ENCODE assay signal across 10 mouse cellular contexts in genomic region chr1:120758172-120758571, GRCm38 (mm10).
DNase-seq lines count a peak whose midpoint lies in the region; ATAC-seq and TF ChIP-seq lines count a peak whose summit lies in the region.
"Had no signal": no experiment of that assay in that cellular context is flagged by ENCODE, and none has a peak within 500 bp of the region (broad histone marks: within the 10 kb centered on the region; RNA-seq: fewer than 3 reads in every experiment).

No protein-coding gene starts in this region.

- no peak overlapping the region for H3K4me2 ChIP-seq in forebrain, embryonic 16.5 days (ENCODE audit: low read length)
- no peak overlapping the region for H3K4me2 ChIP-seq in forebrain, embryonic 11.5 days (ENCODE audit: low read depth, low read length, severe bottlenecking)
- H3K4me2 ChIP-seq in myocyte (ENCODE audit: low read depth): peak overlapping the region; percentile 79

- no peaks in the 10 kb centered on the region for H3K27me3 ChIP-seq in forebrain, embryonic 16.5 days (replicated peaks; ENCODE audit: control insufficient read depth, insufficient read depth, low read length)
- H3K27me3 ChIP-seq in forebrain, embryonic 11.5 days (ENCODE audit: control insufficient read depth, insufficient read depth, low read length): no peaks in the 10 kb centered on the region
- no peaks in the 10 kb centered on the region for H3K27me3 ChIP-seq in myocyte (ENCODE audit: control insufficient read depth, insufficient read depth, insufficient read length)

- DNase-seq in forebrain, embryonic 11.5 days (ENCODE audit: low spot score): no peak
- DNase-seq in gastrocnemius, postnatal 25 days: peak; percentile 78
- peak; percentile 88 to 91 for DNase-seq in heart, postnatal 10 days
- DNase-seq in ovary, adult 18-20 months (ENCODE audit: low spot score): no peak
- DNase-seq in left cerebral cortex, adult 18-20 months (ENCODE audit: low spot score in 2 of 2): no peak
- no peak for DNase-seq in frontal cortex, postnatal 14 days (ENCODE audit: low spot score in 2 of 2)
- DNase-seq: retina, postnatal 1 day had no signal

- H3K4me1 ChIP-seq in forebrain, embryonic 16.5 days (replicated peaks; ENCODE audit: control insufficient read depth, insufficient read depth, low read length): no peaks in the 10 kb centered on the region
- H3K4me1 ChIP-seq in forebrain, embryonic 11.5 days (replicated peaks; ENCODE audit: control insufficient read depth, insufficient read depth, low read length): no peaks in the 10 kb centered on the region

- 73% methylated on average over 7 of the region's 7 CpGs for WGBS in forebrain, embryonic 16.5 days
- WGBS in forebrain, embryonic 11.5 days: 79% methylated on average over 7 of the region's 7 CpGs

- TF ChIP-seq POLR2A in myocyte (IDR thresholded peaks at IDR 0.05; ENCODE audit: insufficient read length, low read depth): no peak

- 0 out of 2 replicates have a peak, but pooled peaks have one; percentile 15 for ATAC-seq in forebrain, embryonic 16.5 days
- ATAC-seq in forebrain, embryonic 11.5 days (replicated peaks; ENCODE audit: low FRiP score): no peak

- intact Hi-C loops in heart, postnatal 10 days (cut with DNase I): loop anchor here (5.0 kb wide), 1 partner anchor 156 kb away; the partner anchor contains the start of gene En1

- no peak overlapping the region for H3ac ChIP-seq in myocyte (ENCODE audit: control insufficient read depth, insufficient read length)

- no peak overlapping the region for H3K9ac ChIP-seq in forebrain, embryonic 16.5 days (replicated peaks; ENCODE audit: low read depth, low read length)
- no peak overlapping the region for H3K9ac ChIP-seq in forebrain, embryonic 11.5 days (ENCODE audit: low read length)
- H3K9ac ChIP-seq: liver, embryonic 14.5 days had no signal

- no peak overlapping the region for H3K27ac ChIP-seq in forebrain, embryonic 16.5 days (ENCODE audit: low read length)
- H3K27ac ChIP-seq in forebrain, embryonic 11.5 days (ENCODE audit: low read depth, low read length): no peak overlapping the region
- H3K27ac ChIP-seq: liver, embryonic 14.5 days had no signal

- H3K9me3 ChIP-seq in forebrain, embryonic 16.5 days (ENCODE audit: control insufficient read depth, low read length): no peaks in the 10 kb centered on the region
- no peaks in the 10 kb centered on the region for H3K9me3 ChIP-seq in forebrain, embryonic 11.5 days (ENCODE audit: control insufficient read depth, low read length)

- no peak overlapping the region for H3K4me3 ChIP-seq in forebrain, embryonic 16.5 days (replicated peaks; ENCODE audit: low read length)
- no peak overlapping the region for H3K4me3 ChIP-seq in forebrain, embryonic 11.5 days (ENCODE audit: low read depth, low read length)
- H3K4me3 ChIP-seq in myocyte: no peak overlapping the region

- no peaks in the 10 kb centered on the region for H3K36me3 ChIP-seq in forebrain, embryonic 16.5 days (ENCODE audit: control insufficient read depth, insufficient read depth)
- H3K36me3 ChIP-seq in forebrain, embryonic 11.5 days (ENCODE audit: control insufficient read depth, insufficient read depth, low read length): no peaks in the 10 kb centered on the region
- no peaks in the 10 kb centered on the region for H3K36me3 ChIP-seq in myocyte (ENCODE audit: control insufficient read depth, insufficient read depth)

- H3K79me2 ChIP-seq in myocyte (ENCODE audit: control insufficient read depth, insufficient read depth): no peaks in the 10 kb centered on the region

TF ChIP-seq in myocyte, 11 proteins besides CTCF, POLR2A, EP300 and RAD21:
- no peak for TF ChIP-seq POLR2AphosphoS2 (IDR thresholded peaks at IDR 0.05; ENCODE audit: insufficient read length, low read depth)
- TF ChIP-seq USF1 (IDR thresholded peaks at IDR 0.05; ENCODE audit: low read depth): no peak
- no peak for TF ChIP-seq SRF (IDR thresholded peaks at IDR 0.05; ENCODE audit: control insufficient read depth, insufficient read length, low read depth)
- TF ChIP-seq MYOD1 (IDR thresholded peaks at IDR 0.05; ENCODE audit: control insufficient read depth in 1 of 3, insufficient read length in 2 of 3, low read depth in 2 of 3): no peak
- no peak for TF ChIP-seq MYOG (IDR thresholded peaks at IDR 0.05; ENCODE audit: control insufficient read depth in 1 of 3, insufficient read depth in 1 of 3, insufficient read length in 2 of 3, low read depth in 2 of 3)
- TF ChIP-seq CEBPB (IDR thresholded peaks at IDR 0.05; ENCODE audit: insufficient read depth, poor library complexity, severe bottlenecking): no peak
- no peak for TF ChIP-seq E2F4 (IDR thresholded peaks at IDR 0.05; ENCODE audit: insufficient read depth)
- no peak for TF ChIP-seq MAX (IDR thresholded peaks at IDR 0.05; ENCODE audit: low read depth)
- TF ChIP-seq REST (IDR thresholded peaks at IDR 0.05; ENCODE audit: insufficient read depth, insufficient read length): no peak
- TF ChIP-seq TCF3 (IDR thresholded peaks at IDR 0.05; ENCODE audit: insufficient read length, low read depth): no peak
- no peak for TF ChIP-seq TCF12 (IDR thresholded peaks at IDR 0.05; ENCODE audit: insufficient read depth, poor library complexity, severe bottlenecking)

Comparison
In these comparisons a context has a peak if more than half of its experiments do, and no peak if none do; other contexts are left out.
1. DNase-seq: peak in gastrocnemius, postnatal 25 days (single experiment) and heart, postnatal 10 days (2 of 2); none in forebrain, embryonic 11.5 days (single experiment), ovary, adult 18-20 months (single experiment), left cerebral cortex, adult 18-20 months (0 of 2) and frontal cortex, postnatal 14 days (0 of 2).